Mouse (Mus musculus): Measurements from ENCODE around the gene Brip1.

Gene Brip1

DNA sequence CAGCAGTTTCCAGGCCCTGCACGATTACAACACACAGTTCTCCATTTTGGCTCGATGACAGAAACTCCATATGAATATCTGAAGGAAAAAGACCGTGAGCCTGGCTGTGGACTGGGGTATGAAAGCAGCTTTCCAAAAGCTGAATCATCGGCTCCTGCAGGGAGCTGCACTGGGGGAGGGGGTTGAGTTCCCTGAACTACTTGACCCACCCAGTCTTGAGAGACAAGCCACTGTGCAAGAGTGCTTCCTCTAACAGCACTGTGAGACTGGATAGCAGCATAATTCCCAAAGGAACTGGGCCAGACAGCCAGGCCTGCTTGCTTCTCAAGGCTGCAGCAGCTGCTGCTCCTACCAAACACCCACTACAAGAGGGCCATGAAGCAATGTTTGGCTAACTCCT is 178.6 kb downstream of the Brip1 start:
- no peak for DNase-seq (ENCODE audit: low read depth)

DNA sequence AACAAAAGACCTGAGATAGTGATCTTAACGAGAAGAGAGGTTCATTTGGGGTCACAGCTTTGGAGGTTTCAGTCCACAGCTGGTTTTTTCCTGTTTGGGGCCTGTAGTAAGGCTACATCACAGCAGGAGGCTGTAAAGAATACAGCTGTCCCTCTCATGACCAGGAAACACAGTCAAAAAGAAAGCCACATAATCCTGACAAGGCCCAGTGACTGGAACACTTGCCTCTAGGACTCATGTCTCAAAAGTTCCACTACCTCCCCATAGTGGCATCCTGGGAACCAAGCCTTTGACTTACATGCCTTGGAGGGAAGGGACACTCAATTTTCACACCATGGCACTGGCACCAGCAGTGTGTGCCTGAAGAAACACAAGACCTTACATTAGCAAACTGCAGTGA is 181.0 kb downstream of the Brip1 start:
- DNase-seq (ENCODE audit: low read depth) = no peak

DNA sequence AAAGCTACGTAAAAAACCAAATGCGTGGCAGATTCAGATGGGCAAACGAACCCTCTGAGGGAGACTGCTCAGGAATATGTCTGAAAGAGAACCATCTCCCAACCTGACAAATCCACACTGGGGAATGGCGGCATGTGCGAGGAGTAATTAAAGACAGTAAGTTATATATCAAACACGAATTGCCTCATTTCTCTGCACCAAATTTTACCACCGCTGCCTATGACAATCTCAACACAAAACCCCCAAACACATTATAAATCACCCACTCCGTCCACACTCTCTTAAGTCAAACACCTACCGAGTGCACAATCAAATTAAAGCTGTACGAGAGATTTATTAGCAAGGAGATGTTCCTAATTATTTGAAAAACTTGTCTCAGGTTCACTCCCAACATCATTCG is 184.8 kb downstream of the Brip1 start:
- DNase-seq (ENCODE audit: low read depth) = no peak

DNA sequence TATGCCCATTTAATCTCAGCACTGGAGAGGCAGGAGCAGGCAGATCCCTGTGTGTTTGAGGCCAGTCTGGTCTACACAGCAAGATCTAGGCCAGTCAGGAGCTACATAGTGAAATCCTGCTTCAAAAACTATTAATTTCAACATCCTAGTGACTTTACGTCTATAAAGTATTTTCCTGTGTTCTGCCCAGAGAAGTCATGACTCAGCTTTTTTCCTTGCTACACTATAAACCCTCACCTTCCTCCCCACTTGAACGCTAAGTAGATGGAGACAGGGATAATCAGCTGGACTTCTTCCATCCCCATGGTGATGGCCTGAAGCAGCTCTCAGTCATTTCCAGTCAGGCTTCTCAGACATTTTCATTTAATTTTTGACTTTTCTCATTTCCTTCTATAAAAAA is 187.9 kb downstream of the Brip1 start:
- DNase-seq (ENCODE audit: low read depth) = no peak

DNA sequence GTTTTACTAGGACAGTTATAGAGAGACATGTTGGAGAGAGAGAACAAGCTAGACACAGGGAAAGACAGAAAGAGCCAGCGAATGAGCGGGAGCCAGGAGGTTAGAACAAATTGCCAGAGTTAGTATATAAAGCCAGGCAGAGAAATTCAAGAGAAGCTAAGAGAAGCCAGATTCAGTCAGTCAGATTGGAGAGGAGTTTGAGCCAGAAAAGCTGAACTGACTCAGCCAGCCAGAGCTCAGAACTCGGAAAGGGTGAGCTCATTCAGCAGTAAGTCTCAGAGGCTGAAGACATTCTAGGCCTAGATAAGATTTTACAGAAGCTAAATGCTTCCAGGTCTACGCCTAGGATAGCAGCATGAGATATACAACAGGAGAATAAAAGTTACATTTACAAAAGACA is 190.5 kb downstream of the Brip1 start:
- DNase-seq (ENCODE audit: low read depth) = no peak

DNA sequence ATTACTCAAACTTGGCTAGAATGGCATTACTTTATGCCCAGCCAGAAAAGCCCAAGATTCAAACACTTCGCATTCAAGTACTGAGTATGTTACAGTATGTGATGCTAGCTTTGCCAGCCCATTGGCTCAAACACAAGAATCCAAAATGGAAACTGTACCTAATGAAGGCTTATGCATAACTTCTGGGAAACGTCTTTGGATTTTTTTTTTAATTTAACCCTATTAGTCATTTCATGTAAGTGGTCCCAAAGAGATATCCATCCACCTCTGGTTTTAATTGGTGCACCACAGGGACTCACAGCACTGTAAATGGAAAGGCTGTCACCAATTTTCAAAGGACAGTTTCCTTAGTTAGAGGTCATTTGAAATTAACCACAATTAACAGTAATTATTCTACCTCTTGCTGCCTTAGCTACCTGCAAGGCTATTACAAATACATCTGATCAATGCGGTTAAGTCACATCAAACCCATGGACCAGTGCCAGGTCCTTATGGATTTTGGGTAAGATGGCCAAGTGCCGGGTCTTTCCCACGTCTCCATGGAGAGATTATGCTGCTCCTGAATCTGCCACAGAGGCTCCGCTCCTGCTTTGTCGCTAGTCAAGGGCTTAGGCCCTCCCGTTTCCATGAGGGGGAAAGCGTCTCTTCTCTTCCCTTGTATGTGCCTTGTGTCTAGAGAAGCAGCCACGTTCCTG is 192.6 kb downstream of the Brip1 start:
- DNase-seq (ENCODE audit: low read depth) = no peak

All from naive thymus-derived CD4-positive, alpha-beta T cell, adult 2 months (primary cell).